Mouse (Mus musculus) limb, embryonic 12.5 days (tissue): ENCODE measurements around the gene Hnrnpr. TPM values are rescaled to one million over a fixed set of nuclear protein-coding genes. Genes with fewer than 3 reads are reported as not detected.

Experiments used
- ATAC-seq: fragments of 200-750 bp; cut with Nextera tagmentation; 2 replicates; pipeline ENCODE4 v1.8.0; 2017; ENCODE audit warnings: low read depth, moderate TSS enrichment; ENCODE audit not compliant: insufficient number of reproducible peaks, insufficient read depth, low FRiP score, low TSS enrichment
- H3K27ac ChIP-seq: fragments of 300-500 bp; sonication (generic); 2 replicates; pipeline ENCODE4 v1.5.1; 2016; ENCODE audit warnings: mild to moderate bottlenecking, moderate library complexity
- H3K27me3 ChIP-seq: fragments of 300-500 bp; sonication (generic); 2 replicates; pipeline ENCODE4 v1.6.1; 2016; ENCODE audit warnings: mild to moderate bottlenecking, moderate library complexity
- H3K36me3 ChIP-seq: fragments of 300-500 bp; sonication (generic); 2 replicates; pipeline ENCODE4 v1.6.1; 2016; ENCODE audit warnings: mild to moderate bottlenecking, moderate library complexity
- H3K4me1 ChIP-seq: fragments of 300-500 bp; sonication (generic); replicated peaks from 2 replicates; pipeline ENCODE4 v1.6.1; 2016
- H3K4me2 ChIP-seq: fragments of 300-500 bp; sonication (generic); 2 replicates; pipeline ENCODE4 v1.6.1; 2016; ENCODE audit warnings: mild to moderate bottlenecking, moderate library complexity
- H3K4me3 ChIP-seq: fragments of 300-500 bp; sonication (generic); replicated peaks from 2 replicates; pipeline ENCODE4 v1.5.1; 2016; ENCODE audit warnings: mild to moderate bottlenecking
- H3K9ac ChIP-seq: fragments of 300-500 bp; sonication (generic); replicated peaks from 2 replicates; pipeline ENCODE4 v1.6.1; 2016; ENCODE audit warnings: mild to moderate bottlenecking, moderate library complexity
- H3K9me3 ChIP-seq: fragments of 300-500 bp; sonication (generic); 2 replicates; pipeline ENCODE4 v1.6.1; 2016; ENCODE audit warnings: mild to moderate bottlenecking, moderate library complexity
- WGBS: fragments of 180-500 bp; shearing (Covaris S2); methylation state at CpG from one replicate; pipeline ENCODE4 v1.1.7; 2016; 5-methylcytosine and 5-hydroxymethylcytosine counted together
- polyA plus RNA-seq: library from polyadenylated mRNA; unstranded; fragments of >200 nt; fragmentation: Nextera tagmentation; extraction: Ambion mirVana; gene quantifications from 2 replicates; pipeline ENCODE4 v1.2.1, GENCODE M21; 2016

The Hnrnpr gene
- polyA plus RNA-seq, 1 experiment from 2014 or later, result 252 TPM

DNA sequence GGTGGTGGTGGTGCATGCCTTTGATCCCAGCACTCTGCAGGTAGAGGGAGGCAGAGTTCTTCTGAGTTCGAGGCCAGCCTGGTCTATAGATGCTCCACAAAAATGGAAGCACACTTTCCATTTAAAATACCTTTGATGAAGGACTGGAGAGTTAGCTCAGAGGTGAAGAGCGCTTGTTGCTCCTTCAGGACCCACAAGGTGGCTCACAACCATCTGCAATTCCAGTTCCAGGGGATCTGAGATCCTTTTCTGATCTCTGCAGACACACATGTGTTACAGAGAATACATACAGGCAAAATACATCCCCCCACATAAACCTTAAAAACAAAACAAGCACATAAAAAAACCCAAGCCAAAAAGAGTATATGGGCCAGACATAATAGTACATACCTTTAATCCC is 2.4 kb upstream of the Hnrnpr start:
- no peaks in the 10 kb centered on the region for H3K27me3 ChIP-seq
- no peak for ATAC-seq
- no peak overlapping the region for H3K4me3 ChIP-seq
- no peak overlapping the region for H3K9ac ChIP-seq
- no peaks in the 10 kb centered on the region for H3K9me3 ChIP-seq
- H3K4me2 ChIP-seq, result no peak overlapping the region
- H3K27ac ChIP-seq, result no peak overlapping the region
- no peaks in the 10 kb centered on the region for H3K36me3 ChIP-seq
- WGBS, result 66% methylated on average over 2 of the region's 2 CpGs
- peaks cover 20% of the 10 kb centered on the region for H3K4me1 ChIP-seq

DNA sequence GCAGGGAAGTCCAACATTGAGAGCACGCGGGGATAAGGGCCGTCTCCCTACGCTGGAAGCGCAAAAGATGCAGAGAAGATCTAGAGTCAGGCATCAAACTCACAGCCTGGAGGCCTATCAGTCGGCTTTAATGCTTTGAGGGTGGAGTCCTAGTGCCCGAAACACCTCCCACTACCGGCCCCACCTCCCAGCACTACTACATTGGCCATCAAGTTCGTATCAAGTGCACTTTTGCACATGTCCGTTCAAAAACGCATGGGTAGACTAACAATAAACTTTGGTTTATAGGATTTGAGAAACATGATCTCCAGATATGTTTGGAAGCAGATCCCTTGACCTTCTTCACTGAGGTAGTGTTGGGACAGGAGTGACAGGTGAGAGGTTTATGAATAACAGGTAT is 962 bp upstream of the Hnrnpr start:
- Histone ChIP-seq H3K4me2 (peak overlapping the region; percentile 70), H3K36me3 (no peaks in the 10 kb centered on the region), H3K9ac (no peak overlapping the region), H3K27me3 (no peaks in the 10 kb centered on the region), H3K4me3 (peak overlapping the region; percentile 100), H3K27ac (peak overlapping the region; percentile 95), H3K9me3 (no peaks in the 10 kb centered on the region), H3K4me1 (peaks cover 29% of the 10 kb centered on the region)
- WGBS, result 2% methylated on average over 11 of the region's 11 CpGs
- ATAC-seq, result no peak

DNA sequence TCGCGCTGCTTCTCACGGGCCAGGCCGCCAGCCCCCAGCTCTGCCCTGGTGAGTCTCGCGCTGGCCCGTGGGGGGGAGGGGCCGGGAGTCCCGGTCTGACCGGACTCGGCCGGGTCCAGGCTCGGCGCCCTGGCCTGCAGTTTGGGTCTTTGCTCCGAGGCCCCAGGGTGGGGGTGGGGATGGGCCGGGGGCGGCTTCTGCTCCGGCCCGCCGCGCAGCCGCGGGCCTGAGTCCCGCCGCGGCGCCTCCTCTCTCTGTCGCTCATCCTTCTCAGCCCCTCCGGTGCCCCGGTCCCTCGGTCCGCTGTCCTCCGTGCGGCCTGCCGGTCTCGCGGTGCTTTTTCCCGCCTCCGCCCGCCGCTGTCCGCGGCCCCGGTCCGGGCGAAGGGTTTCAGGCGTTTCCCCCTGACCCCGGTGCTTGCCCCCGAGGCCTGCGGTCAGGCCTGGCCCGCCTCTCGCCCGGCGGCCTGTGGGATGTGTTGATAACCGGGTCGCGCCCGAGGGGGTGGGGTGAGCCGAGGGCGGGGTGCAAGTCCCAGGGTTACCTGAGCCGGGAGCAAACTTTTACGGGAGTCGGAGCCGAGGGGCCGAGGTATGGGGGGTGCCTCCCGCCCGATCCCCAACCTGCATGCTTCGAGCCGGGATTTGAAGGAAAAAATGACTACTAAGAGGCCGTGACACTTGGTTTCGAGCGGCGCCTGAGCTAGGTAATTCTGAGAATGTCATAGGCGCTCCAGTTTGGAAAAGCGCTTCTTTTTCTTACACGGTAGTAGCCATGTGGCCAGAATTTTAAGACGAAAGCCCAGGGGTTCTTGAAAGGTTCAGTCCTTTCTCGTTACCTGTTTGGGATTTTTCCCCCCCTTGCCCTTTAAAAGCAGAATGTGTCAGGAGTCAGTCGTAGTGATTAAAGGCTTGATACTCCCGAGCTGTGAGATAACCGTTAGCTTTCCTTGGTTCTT is 579 bp downstream of the Hnrnpr start:
- no peak for ATAC-seq
- H3K4me2 ChIP-seq, result peak overlapping the region; percentile 76
- H3K4me1 ChIP-seq, result peaks cover 34% of the 10 kb centered on the region
- H3K27ac ChIP-seq, result peak overlapping the region; percentile 100
- WGBS, result under 1% methylated on average over 69 of the region's 81 CpGs
- peak overlapping the region; percentile 100 for H3K4me3 ChIP-seq
- no peaks in the 10 kb centered on the region for H3K27me3 ChIP-seq
- H3K9me3 ChIP-seq, result no peaks in the 10 kb centered on the region
- peaks cover 2% of the 10 kb centered on the region for H3K36me3 ChIP-seq
- H3K9ac ChIP-seq, result peak overlapping the region; percentile 100

DNA sequence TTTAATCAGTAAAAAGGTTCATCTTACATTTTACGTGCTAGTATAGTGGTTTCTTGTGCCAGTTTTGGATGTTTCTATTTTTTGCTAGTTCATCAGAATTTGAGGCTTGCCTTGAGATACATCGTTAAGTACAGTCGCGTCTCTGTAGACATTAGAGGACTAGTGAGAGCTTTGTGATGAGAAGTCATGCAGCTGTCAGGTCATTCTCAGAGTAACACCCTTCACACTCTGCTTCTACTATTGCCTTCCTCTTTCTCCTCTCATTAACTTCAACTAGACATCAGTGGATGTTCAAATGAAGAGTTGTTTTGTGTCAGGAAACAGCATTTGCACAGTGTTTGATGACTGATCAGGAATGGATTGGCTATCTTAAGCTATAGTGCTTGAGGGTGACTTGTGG is 1.9 kb downstream of the Hnrnpr start:
- Histone ChIP-seq H3K4me1 (peaks cover 34% of the 10 kb centered on the region), H3K36me3 (peaks cover 15% of the 10 kb centered on the region), H3K9ac (peak overlapping the region; percentile 42), H3K27ac (no peak overlapping the region), H3K4me2 (peak overlapping the region; percentile 76), H3K9me3 (no peaks in the 10 kb centered on the region), H3K4me3 (peak overlapping the region; percentile 100), H3K27me3 (no peaks in the 10 kb centered on the region)
- 18% methylated on average over 4 of the region's 4 CpGs for WGBS
- no peak for ATAC-seq

DNA sequence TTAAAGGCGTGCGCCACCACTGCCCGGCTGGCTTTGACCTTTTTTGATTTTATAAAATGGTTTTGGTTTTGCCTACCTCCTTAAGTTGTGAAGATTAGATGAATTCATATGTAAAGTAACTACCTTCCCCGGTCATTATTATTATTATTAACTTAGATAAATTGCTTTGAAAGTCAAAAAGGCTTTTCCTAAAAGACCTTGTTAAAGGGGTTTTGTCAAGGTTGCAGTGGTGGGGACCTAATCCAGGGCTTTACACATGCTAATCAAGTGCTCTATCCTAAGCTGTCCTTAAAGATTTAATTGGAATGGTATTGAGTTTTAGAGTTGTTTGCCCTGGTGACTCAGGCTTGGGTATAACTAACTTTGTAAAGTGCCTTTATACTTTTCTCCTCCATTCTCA is 6.9 kb downstream of the Hnrnpr start:
- Histone ChIP-seq H3K9ac (no peak overlapping the region), H3K4me1 (peaks cover 22% of the 10 kb centered on the region), H3K4me2 (no peak overlapping the region), H3K4me3 (no peak overlapping the region), H3K9me3 (no peaks in the 10 kb centered on the region), H3K27ac (no peak overlapping the region), H3K36me3 (peaks cover 63% of the 10 kb centered on the region), H3K27me3 (no peaks in the 10 kb centered on the region)
- WGBS, result 91% methylated on average over 4 of the region's 4 CpGs
- no peak for ATAC-seq

DNA sequence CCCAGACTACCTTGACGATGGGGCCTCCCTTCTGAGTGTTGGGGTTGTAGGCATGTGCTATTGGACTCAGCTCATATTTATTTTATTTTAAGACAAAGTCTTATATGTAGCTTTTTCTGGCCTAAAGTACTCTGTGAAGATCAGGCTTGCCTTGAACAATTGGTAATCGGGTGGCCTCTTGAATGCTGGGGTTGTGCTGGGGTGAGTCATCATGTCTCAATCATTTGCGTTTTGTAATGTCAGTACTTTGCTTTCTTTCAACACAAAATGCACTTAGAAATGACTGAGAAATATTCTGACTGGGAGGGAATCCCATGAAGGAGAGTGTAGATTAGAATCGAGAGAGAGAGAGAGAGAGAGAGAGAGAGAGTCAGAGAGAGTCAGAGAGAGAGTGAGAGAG is 9.3 kb downstream of the Hnrnpr start:
- H3K27ac ChIP-seq, result no peak overlapping the region
- 91% methylated on average over 4 of the region's 4 CpGs for WGBS
- no peaks in the 10 kb centered on the region for H3K27me3 ChIP-seq
- no peak overlapping the region for H3K4me3 ChIP-seq
- H3K9ac ChIP-seq, result no peak overlapping the region
- no peaks in the 10 kb centered on the region for H3K9me3 ChIP-seq
- peaks cover 82% of the 10 kb centered on the region for H3K36me3 ChIP-seq
- ATAC-seq, result no peak
- H3K4me2 ChIP-seq, result no peak overlapping the region
- H3K4me1 ChIP-seq, result peaks cover 2% of the 10 kb centered on the region; the same call in 1 of the 2 replicates

DNA sequence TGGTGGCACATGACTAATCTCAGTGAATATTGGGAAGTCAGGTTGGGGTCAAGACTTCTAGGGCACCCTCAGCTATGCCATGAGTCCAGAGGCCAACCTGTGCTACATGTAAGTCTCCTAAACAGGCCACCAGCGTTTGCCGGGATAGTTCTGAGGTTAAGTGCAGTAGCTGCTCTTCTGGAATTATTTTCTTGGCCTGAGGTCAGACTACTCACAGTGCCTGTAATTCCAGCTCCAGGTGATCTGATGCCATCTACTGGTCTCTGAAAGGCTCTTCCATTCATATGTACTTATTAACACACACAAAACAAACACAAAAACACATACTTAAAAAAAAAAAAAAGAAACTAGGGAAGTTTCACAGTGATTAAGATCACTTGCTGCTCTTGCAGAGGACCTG is 13.5 kb downstream of the Hnrnpr start:
- Histone ChIP-seq H3K9ac (no peak overlapping the region), H3K4me3 (no peak overlapping the region), H3K9me3 (no peaks in the 10 kb centered on the region), H3K4me2 (no peak overlapping the region), H3K27ac (no peak overlapping the region), H3K4me1 (no peaks in the 10 kb centered on the region), H3K36me3 (peaks cover 78% of the 10 kb centered on the region), H3K27me3 (no peaks in the 10 kb centered on the region)
- WGBS, result 60% methylated on average over 2 of the region's 2 CpGs
- ATAC-seq, result no peak

DNA sequence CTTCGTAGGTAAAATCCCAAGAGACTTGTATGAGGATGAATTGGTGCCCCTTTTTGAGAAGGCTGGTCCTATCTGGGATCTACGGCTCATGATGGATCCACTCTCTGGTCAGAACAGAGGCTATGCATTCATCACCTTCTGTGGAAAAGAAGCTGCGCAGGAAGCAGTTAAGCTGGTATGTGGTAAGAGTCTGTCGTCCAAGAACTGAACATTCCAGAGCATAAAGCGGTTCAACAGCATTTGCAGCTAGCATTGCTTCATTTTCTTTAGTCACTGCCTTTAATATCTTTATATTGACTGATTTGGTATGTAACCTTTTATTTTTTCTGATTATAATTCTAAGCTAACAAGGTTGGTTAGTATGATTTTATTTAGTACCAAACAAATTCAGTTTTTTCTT is 16.5 kb downstream of the Hnrnpr start:
- ATAC-seq, result no peak
- 88% methylated on average over 5 of the region's 5 CpGs for WGBS
- no peak overlapping the region for H3K9ac ChIP-seq

DNA sequence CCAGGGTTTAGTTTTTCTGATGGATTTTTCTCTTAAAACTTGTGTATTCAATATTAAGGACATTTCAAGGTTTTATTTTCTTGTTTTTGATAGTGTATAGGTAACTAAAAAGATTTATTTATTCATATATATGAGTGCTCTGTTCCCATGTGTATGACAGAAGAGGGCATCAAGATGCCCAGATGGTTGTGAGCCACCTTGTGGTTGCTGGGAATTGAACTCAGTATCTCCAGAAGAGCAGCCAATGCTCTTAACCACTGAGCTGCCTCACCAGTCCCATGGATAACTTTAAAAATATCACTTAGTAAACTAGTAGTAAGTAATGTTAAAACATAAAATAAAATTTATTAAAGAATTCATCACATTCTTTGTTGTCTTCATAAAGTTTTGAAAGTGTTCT is 17.4 kb downstream of the Hnrnpr start:
- Histone ChIP-seq H3K27me3 (no peaks in the 10 kb centered on the region), H3K4me2 (no peak overlapping the region), H3K9me3 (no peaks in the 10 kb centered on the region), H3K4me1 (no peaks in the 10 kb centered on the region), H3K4me3 (no peak overlapping the region), H3K9ac (no peak overlapping the region), H3K27ac (no peak overlapping the region), H3K36me3 (peaks cover 76% of the 10 kb centered on the region)
- no peak for ATAC-seq

More for the DNA sequence above, 16.5 kb downstream of the Hnrnpr start:
- H3K36me3 ChIP-seq, result peaks cover 76% of the 10 kb centered on the region
- H3K9me3 ChIP-seq, result no peaks in the 10 kb centered on the region
- H3K4me1 ChIP-seq, result no peaks in the 10 kb centered on the region
- no peak overlapping the region for H3K27ac ChIP-seq
- no peaks in the 10 kb centered on the region for H3K27me3 ChIP-seq
- H3K4me3 ChIP-seq, result no peak overlapping the region
- no peak overlapping the region for H3K4me2 ChIP-seq

DNA sequence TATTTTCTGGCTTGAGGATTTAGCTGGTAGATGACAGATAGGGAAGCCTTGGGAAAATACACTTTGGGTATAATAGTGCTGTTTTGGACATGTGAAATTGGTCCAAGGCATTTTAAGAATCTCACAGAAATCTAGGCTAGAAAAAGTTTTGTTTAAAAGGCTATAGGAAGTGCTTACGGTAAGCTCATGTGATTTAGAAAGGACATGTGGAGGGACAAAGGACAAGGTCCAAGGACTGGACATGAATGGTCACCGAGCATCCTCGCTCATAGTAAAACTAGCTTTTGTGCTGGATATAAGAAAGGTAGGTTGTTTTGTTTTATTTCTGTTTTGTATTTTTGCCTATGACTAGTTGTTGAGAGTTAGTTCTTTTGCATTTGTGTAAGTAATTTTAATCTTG is 21.0 kb downstream of the Hnrnpr start:
- no peak for ATAC-seq
- Histone ChIP-seq H3K27ac (no peak overlapping the region), H3K4me1 (no peaks in the 10 kb centered on the region), H3K36me3 (peaks cover 85% of the 10 kb centered on the region), H3K4me2 (no peak overlapping the region), H3K27me3 (no peaks in the 10 kb centered on the region), H3K4me3 (no peak overlapping the region), H3K9me3 (no peaks in the 10 kb centered on the region), H3K9ac (no peak overlapping the region)
- 98% methylated on average over 3 of the region's 3 CpGs for WGBS

DNA sequence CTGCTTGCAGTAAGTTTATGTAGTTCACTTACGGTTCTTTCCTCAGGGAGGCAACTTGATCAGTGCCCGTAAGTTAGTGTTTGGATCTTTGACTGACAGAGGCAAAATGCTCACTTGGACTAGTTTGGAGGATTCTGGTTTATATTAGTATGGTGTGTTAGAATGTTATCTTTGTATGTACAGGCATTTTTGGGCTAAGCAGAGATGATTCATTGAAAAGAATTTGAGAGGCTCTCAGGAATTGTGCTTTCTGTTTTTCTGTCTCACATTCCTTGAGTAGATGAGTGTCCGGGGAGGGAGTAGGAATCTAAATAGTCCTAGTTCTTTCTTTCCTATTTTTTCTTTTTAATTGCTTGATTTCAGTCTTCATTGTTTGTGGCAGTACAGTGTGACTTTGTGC is 22.4 kb downstream of the Hnrnpr start:
- 90% methylated on average over 3 of the region's 3 CpGs for WGBS
- Histone ChIP-seq H3K4me3 (no peak overlapping the region), H3K9me3 (no peaks in the 10 kb centered on the region), H3K27me3 (no peaks in the 10 kb centered on the region), H3K4me1 (no peaks in the 10 kb centered on the region), H3K27ac (no peak overlapping the region), H3K9ac (no peak overlapping the region), H3K4me2 (no peak overlapping the region), H3K36me3 (peaks cover 84% of the 10 kb centered on the region)
- ATAC-seq, result no peak

DNA sequence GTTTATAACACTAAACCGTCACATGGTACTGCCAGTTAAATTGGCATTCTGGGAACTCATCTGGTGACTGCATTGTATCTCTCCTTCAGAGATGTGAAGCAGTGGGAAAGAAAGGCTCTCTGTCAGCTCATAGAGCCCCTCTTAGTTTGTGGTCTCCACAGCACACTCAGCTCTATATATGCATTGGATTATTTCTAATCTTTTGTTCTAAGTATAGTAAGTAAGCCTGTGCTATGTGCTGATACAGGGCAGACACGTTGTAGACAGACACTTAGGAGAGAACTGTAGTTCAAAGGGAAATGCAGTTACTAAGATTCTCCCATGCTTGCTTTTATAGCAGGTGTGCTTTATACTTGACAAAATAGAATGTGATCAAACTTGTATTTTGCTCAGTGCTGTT is 24.3 kb downstream of the Hnrnpr start:
- Histone ChIP-seq H3K27ac (no peak overlapping the region), H3K27me3 (no peaks in the 10 kb centered on the region), H3K4me1 (no peaks in the 10 kb centered on the region), H3K9me3 (no peaks in the 10 kb centered on the region), H3K9ac (no peak overlapping the region), H3K4me2 (no peak overlapping the region), H3K36me3 (peaks cover 82% of the 10 kb centered on the region), H3K4me3 (no peak overlapping the region)
- no peak for ATAC-seq
- 83% methylated on average over 2 of the region's 2 CpGs for WGBS
